Mouse (Mus musculus) kidney, embryonic 14.5 days (tissue): ENCODE measurements at regions not wholly inside any gene's neighbourhood (a gene's known extent, or its start where the extent isn't known, plus 50 kb on each side); places are given as distances from the start of the nearest gene placed in this dataset.
A peak's percentile ranks its signal among the peaks of the same experiment; 100 is the strongest.

Experiments
- ATAC-seq: fragments of 200-750 bp; cut with Nextera tagmentation; 2 replicates; pipeline ENCODE4 v1.8.0; 2017; ENCODE audit warnings: moderate number of reproducible peaks, mild to moderate bottlenecking, moderate TSS enrichment, moderate library complexity; ENCODE audit not compliant: low FRiP score, low TSS enrichment
- H3K27ac ChIP-seq: fragments of 300-500 bp; sonication (generic); 2 replicates; pipeline ENCODE4 v1.5.1; 2014; ENCODE audit warnings: low read depth, mild to moderate bottlenecking, low read length, moderate library complexity, mixed read lengths
- H3K27me3 ChIP-seq: fragments of 300-500 bp; sonication (generic); 2 replicates; pipeline ENCODE4 v1.6.1; 2014; ENCODE audit warnings: mild to moderate bottlenecking, low read length; ENCODE audit not compliant: control insufficient read depth, insufficient read depth
- H3K36me3 ChIP-seq: fragments of 300-500 bp; sonication (generic); 2 replicates; pipeline ENCODE4 v1.6.1; 2014; ENCODE audit warnings: low read length, mixed read lengths; ENCODE audit not compliant: control insufficient read depth, insufficient read depth
- H3K4me1 ChIP-seq: fragments of 300-500 bp; sonication (generic); 2 replicates; pipeline ENCODE4 v1.6.1; 2014; ENCODE audit warnings: low read length, mixed read lengths; ENCODE audit not compliant: control insufficient read depth, insufficient read depth
- H3K4me2 ChIP-seq: fragments of 300-500 bp; sonication (generic); replicated peaks from 2 replicates; pipeline ENCODE4 v1.6.1; 2014; ENCODE audit warnings: low read depth, mild to moderate bottlenecking, low read length
- H3K4me3 ChIP-seq: fragments of 300-500 bp; sonication (generic); 2 replicates; pipeline ENCODE4 v1.5.1; 2014; ENCODE audit warnings: mild to moderate bottlenecking, low read length
- H3K9ac ChIP-seq: fragments of 300-500 bp; sonication (generic); 2 replicates; pipeline ENCODE4 v1.6.1; 2014; ENCODE audit warnings: low read depth, mild to moderate bottlenecking, low read length, moderate library complexity
- H3K9me3 ChIP-seq: fragments of 300-500 bp; sonication (generic); 2 replicates; pipeline ENCODE4 v1.6.1; 2016; ENCODE audit warnings: low read length; ENCODE audit not compliant: control insufficient read depth
- WGBS: fragments of 180-500 bp; shearing (Covaris S2); extraction: QIAGEN DNeasy Blood & Tissue Kit; methylation state at CpG from one replicate; pipeline ENCODE4 v1.1.7; 2014; 5-methylcytosine and 5-hydroxymethylcytosine counted together

DNA sequence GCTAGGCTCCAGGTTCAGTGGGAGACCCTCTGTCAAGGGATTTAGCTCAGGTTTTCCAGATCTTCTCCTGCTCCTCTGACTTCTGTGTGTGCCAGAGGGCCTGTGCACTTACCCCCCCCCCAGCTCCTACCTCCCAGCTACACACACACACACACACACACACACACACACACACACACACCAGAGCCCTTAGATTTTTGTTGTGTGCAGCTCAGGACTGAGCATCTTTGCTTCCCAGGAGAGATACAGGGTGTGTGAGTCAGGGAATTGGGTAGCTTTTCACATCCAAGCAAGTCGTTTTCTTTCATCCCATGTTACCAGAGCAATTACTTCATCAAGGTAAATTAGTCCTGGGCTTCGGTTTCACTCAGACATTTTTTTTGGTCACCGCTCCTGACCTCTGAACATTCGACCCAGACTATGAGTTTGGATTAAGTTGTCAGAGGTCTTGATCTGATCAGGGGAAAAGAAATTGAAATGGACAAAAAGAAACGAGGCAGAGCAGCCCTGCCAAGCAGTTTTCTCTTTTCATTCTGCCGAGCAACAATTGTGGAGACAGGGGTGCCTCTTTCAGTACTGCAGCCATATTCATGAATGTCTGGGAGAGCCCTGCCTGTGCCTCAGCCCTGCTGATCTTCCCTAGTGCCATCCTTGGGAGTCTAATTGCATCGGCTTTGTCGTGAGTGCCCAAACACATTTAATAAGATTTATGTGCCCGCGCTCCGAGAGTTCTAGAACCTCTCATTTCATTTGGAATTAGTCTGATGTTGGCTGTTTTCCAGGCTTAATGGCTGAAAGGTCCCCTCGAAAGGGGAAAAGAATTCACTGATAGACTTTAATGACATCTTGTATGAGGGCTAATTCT, 241.3 kb downstream of the 1500009L16Rik start:
- no peak for ATAC-seq

DNA sequence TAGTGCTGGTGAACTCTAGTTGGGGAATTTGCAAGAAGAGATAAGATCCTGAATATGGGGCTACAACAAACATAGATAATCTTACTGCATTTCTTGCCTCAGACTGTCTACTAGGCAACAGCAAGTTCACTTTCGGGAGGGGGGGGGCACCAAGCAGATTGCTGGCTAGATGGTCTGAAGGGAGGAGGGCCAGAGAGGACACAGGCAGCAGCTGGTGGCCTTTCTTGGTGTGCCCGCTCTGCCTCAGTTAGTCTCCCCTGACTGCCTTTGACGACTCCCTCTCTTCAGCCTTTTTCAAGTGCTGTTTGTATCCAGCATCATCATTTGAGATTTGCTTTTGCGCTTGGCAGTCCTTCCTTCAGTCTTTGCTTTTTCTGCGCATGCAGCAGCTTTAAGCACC, 242.2 kb downstream of the 1500009L16Rik start:
- no peak for ATAC-seq
- H3K27ac ChIP-seq, result no peak overlapping the region
- H3K27me3 ChIP-seq, result no peaks in the 10 kb centered on the region
- no peaks in the 10 kb centered on the region for H3K36me3 ChIP-seq
- H3K4me1 ChIP-seq, result peaks cover 5% of the 10 kb centered on the region; the same call in 1 of the 2 replicates
- H3K4me3 ChIP-seq, result no peak overlapping the region
- 49% methylated on average over 5 of the region's 5 CpGs for WGBS
- no peak overlapping the region for H3K4me2 ChIP-seq
- H3K9ac ChIP-seq, result no peak overlapping the region
- H3K9me3 ChIP-seq, result no peaks in the 10 kb centered on the region

More for the DNA sequence above, 241.3 kb downstream of the 1500009L16Rik start:
- Histone ChIP-seq H3K36me3 (no peaks in the 10 kb centered on the region), H3K4me3 (no peak overlapping the region), H3K4me2 (no peak overlapping the region), H3K27me3 (no peaks in the 10 kb centered on the region), H3K9me3 (no peaks in the 10 kb centered on the region), H3K27ac (no peak overlapping the region), H3K9ac (no peak overlapping the region), H3K4me1 (peaks cover 5% of the 10 kb centered on the region; the same call in 1 of the 2 replicates)
- WGBS, result 26% methylated on average over 12 of the region's 12 CpGs

DNA sequence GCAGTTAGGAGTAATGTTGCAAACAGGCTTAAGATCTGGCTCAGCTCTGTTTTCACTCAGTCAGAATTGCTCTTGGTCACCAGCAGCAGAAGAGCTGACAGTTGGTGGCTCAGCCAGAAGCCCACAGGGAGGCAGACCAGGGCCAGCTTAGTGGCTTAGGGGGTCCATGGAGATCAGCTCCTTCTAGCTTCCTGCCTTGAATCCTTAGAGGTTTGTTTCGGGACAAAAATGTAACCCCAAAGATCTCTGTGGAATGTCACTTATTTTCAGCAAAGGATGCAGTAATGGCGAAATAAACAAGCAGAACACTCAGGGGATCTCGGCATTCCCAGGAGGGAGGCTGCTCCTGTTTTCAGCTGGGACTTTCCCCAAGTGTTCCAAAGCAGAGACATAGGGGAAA, 247.8 kb downstream of the 1500009L16Rik start:
- WGBS, result 70% methylated on average over 3 of the region's 3 CpGs
- H3K27me3 ChIP-seq, result no peaks in the 10 kb centered on the region
- H3K4me3 ChIP-seq, result no peak overlapping the region
- no peaks in the 10 kb centered on the region for H3K9me3 ChIP-seq
- no peaks in the 10 kb centered on the region for H3K4me1 ChIP-seq
- H3K36me3 ChIP-seq, result no peaks in the 10 kb centered on the region
- ATAC-seq, result no peak
- H3K9ac ChIP-seq, result no peak overlapping the region
- no peak overlapping the region for H3K4me2 ChIP-seq
- no peak overlapping the region for H3K27ac ChIP-seq

DNA sequence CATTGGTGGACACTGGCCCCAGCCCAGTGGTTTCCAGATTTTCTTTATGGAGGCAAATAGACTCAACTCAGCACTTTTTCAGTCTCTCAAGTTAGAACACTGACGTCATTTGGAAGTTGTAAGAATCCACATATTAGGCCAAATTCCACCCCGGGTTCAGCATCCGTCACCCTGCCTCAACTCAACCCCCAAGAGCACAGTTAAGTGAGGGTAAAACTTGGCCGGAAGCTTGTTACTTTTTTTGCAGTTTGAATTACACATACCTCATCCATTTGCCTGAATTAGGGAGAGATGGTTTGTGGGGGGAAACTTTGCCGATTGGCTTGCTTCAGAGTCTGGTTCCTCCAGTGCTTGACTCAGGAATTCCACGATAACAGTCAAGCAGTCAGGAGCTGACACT, 251.9 kb downstream of the 1500009L16Rik start:
- no peak for ATAC-seq
- Histone ChIP-seq H3K4me2 (no peak overlapping the region), H3K9ac (no peak overlapping the region), H3K4me3 (no peak overlapping the region), H3K36me3 (no peaks in the 10 kb centered on the region), H3K27me3 (no peaks in the 10 kb centered on the region), H3K9me3 (no peaks in the 10 kb centered on the region), H3K4me1 (no peaks in the 10 kb centered on the region), H3K27ac (no peak overlapping the region)
- 70% methylated on average over 6 of the region's 6 CpGs for WGBS

DNA sequence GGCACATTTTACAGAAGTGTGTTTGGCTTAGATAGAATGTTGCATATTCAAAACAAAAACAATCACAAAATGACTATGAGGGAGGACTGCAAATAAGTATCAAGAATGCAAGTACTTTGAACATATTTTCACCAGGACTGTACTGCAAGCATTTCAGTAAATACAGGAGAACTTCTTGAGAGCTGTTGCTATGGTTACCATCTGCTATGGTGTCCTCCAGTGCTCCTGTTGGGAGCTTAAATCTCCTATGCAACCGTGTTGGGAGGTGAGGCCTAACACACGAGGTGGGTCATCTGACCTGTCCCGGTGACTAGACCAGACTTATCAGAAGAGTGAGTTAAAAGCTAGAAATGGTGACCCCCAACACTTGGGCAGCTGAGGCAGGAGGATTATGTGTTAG, 253.9 kb downstream of the 1500009L16Rik start:
- Histone ChIP-seq H3K27me3 (no peaks in the 10 kb centered on the region), H3K4me2 (no peak overlapping the region), H3K27ac (no peak overlapping the region), H3K9ac (no peak overlapping the region), H3K4me3 (no peak overlapping the region), H3K36me3 (no peaks in the 10 kb centered on the region), H3K4me1 (no peaks in the 10 kb centered on the region), H3K9me3 (no peaks in the 10 kb centered on the region)
- 69% methylated on average over 3 of the region's 3 CpGs for WGBS
- ATAC-seq, result no peak

DNA sequence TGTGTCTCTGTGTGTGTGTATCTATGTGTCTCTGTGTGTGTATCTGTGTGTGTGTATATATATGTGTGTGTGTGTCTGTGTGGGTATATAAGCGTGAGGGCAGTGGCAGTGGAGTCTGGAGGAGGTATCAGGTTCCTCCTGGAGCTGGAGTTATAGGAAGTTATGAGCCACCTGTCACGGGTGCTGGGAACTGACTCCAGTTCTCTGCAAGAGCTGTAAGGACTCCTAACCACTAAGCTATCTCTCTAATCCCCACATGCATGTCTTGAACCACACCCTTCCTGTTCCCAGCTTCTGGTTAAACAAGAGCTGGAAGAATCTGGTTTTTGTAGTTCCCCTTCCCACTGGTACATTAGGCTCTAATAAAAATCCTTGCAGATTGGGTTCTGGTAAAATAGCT, 257.3 kb downstream of the 1500009L16Rik start:
- H3K4me1 ChIP-seq, result no peaks in the 10 kb centered on the region
- 67% methylated on average over 2 of the region's 2 CpGs for WGBS
- no peak overlapping the region for H3K4me3 ChIP-seq
- no peak overlapping the region for H3K9ac ChIP-seq
- no peaks in the 10 kb centered on the region for H3K9me3 ChIP-seq
- H3K27me3 ChIP-seq, result no peaks in the 10 kb centered on the region
- H3K36me3 ChIP-seq, result no peaks in the 10 kb centered on the region
- no peak overlapping the region for H3K27ac ChIP-seq
- H3K4me2 ChIP-seq, result no peak overlapping the region
- ATAC-seq, result no peak

DNA sequence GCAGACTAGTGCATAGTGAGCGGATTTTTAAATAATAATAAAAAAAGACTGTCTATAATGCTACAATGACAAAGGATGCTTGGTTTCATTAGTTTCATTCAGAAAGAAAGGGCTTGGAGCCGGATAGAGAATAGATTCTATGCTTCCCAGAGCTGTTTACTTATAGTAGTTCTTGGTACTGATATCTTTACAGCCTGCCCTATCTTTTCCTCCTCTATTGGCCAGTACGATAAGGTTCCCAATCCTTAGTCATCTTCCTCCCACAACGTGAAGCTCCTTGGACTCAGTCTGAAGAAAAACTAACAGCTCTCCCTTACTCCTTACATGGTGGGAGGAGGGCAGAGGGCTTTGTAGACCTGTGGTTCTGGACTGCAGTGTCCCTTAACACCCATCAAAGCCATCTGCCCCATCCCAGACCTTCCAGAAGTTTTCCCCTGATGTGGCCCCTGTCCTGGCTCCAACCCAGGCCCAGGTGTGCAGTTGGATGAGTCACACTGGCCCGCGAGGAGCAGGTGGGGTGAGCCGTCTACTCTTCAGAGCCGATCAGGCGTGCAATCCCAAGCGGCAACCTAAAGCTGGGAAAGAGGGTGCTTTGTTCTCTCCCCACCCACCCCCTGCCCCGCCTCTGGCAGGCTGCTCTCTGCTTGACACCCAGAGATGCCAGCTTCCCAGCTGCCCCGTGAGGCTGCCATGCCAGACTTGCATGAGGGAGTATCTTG, 262.2 kb downstream of the 1500009L16Rik start:
- no peak overlapping the region for H3K4me2 ChIP-seq
- H3K27me3 ChIP-seq, result no peaks in the 10 kb centered on the region
- 59% methylated on average over 12 of the region's 12 CpGs for WGBS
- H3K9ac ChIP-seq, result no peak overlapping the region
- no peaks in the 10 kb centered on the region for H3K4me1 ChIP-seq
- H3K9me3 ChIP-seq, result no peaks in the 10 kb centered on the region
- peak; percentile 81 for ATAC-seq
- no peak overlapping the region for H3K27ac ChIP-seq
- H3K4me3 ChIP-seq, result no peak overlapping the region
- no peaks in the 10 kb centered on the region for H3K36me3 ChIP-seq

DNA sequence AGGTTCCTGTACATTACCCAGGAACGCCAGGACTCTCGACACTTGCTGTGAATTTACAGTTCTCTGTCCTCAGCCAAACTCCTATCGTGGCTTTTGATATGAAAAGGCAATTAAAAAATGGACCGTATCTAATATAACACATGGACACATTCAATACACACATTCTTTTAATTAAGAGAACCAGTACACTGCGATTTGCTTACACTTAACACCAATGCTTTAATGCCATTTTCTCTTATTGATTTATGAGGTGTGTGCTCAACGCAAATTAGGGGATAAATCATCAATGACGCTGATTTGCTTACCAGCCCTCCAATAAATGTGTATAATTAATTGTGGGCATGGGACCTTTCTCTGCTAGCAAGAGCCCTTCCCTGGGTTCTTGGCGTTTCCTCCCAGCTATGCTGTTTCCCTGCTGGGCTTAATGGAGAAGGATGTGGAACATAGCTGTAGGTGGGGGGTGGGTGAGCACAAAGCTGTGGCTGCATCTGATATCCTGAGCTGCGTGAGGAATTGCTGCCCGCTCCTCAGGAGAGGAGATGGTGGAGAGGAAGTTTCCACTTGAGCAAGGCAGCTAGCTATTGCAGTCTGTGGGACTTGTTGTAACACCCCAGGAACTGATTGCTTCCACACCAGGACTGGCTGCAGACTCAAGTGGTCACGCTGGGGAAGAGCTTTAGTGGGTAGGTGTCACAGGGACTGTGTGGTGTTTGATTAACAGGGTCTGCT, 270.1 kb downstream of the 1500009L16Rik start:
- ATAC-seq, result no peak; the same call in 1 of the 2 replicates

More for the DNA sequence above, 270.1 kb downstream of the 1500009L16Rik start:
- Histone ChIP-seq H3K9ac (no peak overlapping the region), H3K36me3 (no peaks in the 10 kb centered on the region), H3K4me3 (no peak overlapping the region), H3K9me3 (no peaks in the 10 kb centered on the region), H3K27me3 (no peaks in the 10 kb centered on the region), H3K4me2 (no peak overlapping the region), H3K27ac (no peak overlapping the region), H3K4me1 (peaks cover 7% of the 10 kb centered on the region; the same call in 1 of the 2 replicates)
- 51% methylated on average over 11 of the region's 11 CpGs for WGBS
